Mouse (Mus musculus) cerebellum, adult (tissue): ENCODE data around the gene 4930449I24Rik.
"Not testable (repeated sequence)": the region's sequence is repeated elsewhere in the genome, so short reads cannot be mapped to it uniquely, and the experiment has no call there.

ENCODE experiments used
- ATAC-seq: cut with Nextera tagmentation; 2 replicates; pipeline ENCODE4 v1.9.2; 2017; ENCODE audit warnings: mild to moderate bottlenecking, moderate library complexity, mixed read lengths; ENCODE audit not compliant: insufficient number of reproducible peaks, low FRiP score, low TSS enrichment

Gene 4930449I24Rik

DNA sequence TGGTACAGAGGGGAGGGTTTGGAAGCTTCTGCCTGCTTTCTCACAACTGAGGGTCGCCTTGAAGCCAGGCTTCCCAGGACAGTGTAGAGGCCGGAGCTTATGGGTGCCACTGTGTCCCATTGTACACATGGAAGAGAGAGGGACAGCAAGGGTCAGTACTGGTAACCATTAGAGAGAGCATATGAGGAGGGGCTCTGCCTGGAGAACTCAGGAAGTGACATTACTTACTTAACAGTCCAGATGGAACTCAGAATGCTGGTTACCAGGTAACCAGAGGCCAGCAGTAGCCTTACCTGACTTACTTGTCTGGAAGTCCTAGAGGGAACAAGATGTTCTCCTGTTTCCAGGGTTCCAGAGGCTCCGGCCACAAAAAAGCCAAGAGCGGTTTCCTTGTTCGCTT lies at the start of gene 4930449I24Rik:
Gene 4930449I24Rik (plus strand): TSS at position 301 of the 400 bp plus-strand sequence.
- not testable (repeated sequence) for ATAC-seq

GRCm38 (mm10) chr5:146453556-146453955 lies 48.6 kb upstream of the 4930449I24Rik start:
- no peak for ATAC-seq

GRCm38 (mm10) chr5:146461612-146462011 lies 40.6 kb upstream of the 4930449I24Rik start:
- ATAC-seq, result no peak

- no peak for ATAC-seq
These were observed 35.5 kb upstream of the 4930449I24Rik start for GRCm38 (mm10) chr5:146466663-146467062.

- no peak for ATAC-seq
These were observed 33.9 kb upstream of the 4930449I24Rik start for GRCm38 (mm10) chr5:146468311-146468710.

DNA sequence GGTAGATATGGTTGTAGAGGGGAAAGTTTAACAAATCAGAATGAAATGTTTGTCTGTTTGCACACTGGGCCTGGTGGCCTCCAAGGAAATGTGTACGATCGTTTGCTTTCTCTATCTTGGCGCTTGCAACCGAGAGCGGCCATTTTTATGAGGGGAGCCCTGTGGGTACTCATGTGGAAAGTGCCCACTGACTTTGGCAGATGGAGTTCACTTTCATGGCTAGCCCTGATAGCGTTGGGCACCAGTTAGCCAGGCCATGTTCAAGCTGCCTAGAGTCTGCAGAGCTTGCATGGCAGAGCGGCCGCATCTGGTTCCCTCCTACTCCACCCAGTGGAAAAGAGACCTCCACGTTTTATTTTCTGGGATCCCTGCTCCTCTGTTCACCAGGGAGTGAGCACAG lies 31.4 kb upstream of the 4930449I24Rik start:
- no peak for ATAC-seq

DNA sequence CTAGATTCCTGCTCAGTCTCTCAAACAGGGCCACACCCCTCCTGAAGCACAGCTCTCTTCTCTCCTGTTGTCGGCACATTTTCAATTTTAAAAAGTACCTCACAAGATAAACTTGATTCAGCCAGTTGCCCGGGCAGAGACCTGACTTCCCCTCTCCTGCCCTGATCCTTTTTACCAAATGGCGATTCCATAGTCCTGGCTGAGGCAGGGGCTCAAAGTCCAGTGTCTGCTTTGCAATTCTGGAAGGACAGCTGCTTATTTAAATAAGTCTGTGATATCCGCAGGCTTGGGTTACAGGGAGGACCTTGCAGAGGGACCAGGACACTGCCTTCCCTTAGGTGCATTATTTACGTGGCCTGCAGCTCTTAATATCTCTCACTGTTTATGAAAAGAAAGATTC lies 30.9 kb upstream of the 4930449I24Rik start:
- no peak for ATAC-seq

DNA sequence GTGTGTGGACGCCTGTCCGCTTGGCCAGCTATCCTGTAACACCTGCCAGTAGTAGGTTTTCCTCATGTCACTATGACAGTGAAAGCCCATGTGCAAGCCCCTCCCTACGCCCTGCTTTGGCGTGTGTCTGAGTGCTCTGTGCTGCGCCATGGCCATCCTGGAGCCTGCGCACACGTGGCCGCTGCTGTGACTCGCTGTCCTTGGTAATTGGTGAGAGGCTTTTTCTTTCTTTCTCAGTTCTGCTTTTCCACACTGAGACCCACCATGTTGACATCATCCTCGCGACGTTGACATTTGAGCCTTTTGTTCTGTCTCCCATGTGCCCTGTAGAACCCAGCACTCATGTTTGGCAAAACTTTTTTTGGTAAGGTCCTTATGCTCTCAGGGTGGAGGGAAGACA lies 30.4 kb upstream of the 4930449I24Rik start:
- ATAC-seq, result no peak

DNA sequence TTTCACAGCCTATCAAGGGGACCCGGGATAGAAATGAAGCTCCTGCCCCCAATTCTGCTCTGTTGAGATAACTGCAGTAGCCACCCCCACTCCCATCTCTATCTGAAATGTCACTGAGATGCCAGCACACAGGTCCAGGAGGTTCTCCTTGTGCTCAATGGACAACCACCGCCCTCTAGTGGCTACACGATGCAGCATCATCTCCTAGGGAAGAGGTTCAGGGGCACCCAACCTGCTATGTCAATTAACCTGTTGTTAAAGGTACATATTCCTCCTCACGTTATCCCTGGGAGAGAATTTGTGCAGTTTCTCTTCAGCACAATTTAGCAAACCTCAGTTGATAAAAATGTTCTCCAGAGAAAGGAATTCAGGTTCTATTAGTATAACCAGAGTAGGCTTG lies 22.6 kb upstream of the 4930449I24Rik start:
- not testable (repeated sequence) for ATAC-seq

DNA sequence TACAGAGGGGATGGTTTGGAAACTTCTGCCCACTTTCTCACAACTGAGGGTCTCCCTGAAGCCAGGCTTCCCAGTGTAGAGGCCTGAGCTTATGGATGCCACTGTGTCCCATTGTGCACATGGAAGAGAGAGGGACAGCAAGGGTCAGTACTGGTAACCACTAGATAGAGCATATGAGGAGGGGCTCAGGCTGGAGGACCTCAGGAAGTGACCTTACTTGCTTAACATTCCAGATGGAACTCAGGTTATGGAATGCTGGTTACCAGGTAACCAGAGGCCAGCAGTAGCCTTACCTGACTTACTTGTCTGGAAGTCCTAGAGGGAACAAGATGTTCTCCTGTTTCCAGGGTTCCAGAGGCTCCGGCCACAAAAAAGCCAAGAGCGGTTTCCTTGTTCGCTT lies 20.5 kb upstream of the 4930449I24Rik start, which contains the start of gene Gm6408:
Gene Gm6408 (plus strand): TSS at position 301 of the 400 bp plus-strand sequence.
- ATAC-seq, result not testable (repeated sequence)

GRCm38 (mm10) chr5:146488959-146489358 lies 13.2 kb upstream of the 4930449I24Rik start:
- not testable (repeated sequence) for ATAC-seq

- ATAC-seq, result not testable (repeated sequence)
These were observed 11.1 kb upstream of the 4930449I24Rik start, which contains the start of gene Gm6370 for GRCm38 (mm10) chr5:146491063-146491462. Gene Gm6370 (plus strand): TSS chr5:146491363.

DNA sequence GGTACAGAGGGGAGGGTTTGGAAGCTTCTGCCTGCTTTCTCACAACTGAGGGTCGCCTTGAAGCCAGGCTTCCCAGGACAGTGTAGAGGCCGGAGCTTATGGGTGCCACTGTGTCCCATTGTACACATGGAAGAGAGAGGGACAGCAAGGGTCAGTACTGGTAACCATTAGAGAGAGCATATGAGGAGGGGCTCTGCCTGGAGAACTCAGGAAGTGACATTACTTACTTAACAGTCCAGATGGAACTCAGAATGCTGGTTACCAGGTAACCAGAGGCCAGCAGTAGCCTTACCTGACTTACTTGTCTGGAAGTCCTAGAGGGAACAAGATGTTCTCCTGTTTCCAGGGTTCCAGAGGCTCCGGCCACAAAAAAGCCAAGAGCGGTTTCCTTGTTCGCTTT lies 11.6 kb downstream of the 4930449I24Rik start, which contains the start of gene Gm3402:
Gene Gm3402 (plus strand): TSS at position 301 of the 400 bp plus-strand sequence.
- ATAC-seq, result not testable (repeated sequence)

GRCm38 (mm10) chr5:146525501-146525900 lies 23.3 kb downstream of the 4930449I24Rik start, which contains the start of gene Gm3404:
Gene Gm3404 (plus strand): TSS chr5:146525801.
- ATAC-seq, result not testable (repeated sequence)

- ATAC-seq, result not testable (repeated sequence)
These were observed 35.1 kb downstream of the 4930449I24Rik start, which contains the start of gene Gm3409 for GRCm38 (mm10) chr5:146537347-146537746. Gene Gm3409 (plus strand): TSS chr5:146537647.
